Mouse (Mus musculus): ENCODE results near the gene Muc13.

The Muc13 gene

GRCm38 (mm10) chr16:33769848-33770247 is 24.0 kb upstream of the Muc13 start:
- ATAC-seq (ENCODE audit: low TSS enrichment): peak; percentile 46; the same call in 1 of the 2 replicates

- no peak for ATAC-seq (ENCODE audit: low TSS enrichment)
Measured at GRCm38 (mm10) chr16:33770778-33771454, 22.9 kb upstream of the Muc13 start.

GRCm38 (mm10) chr16:33772809-33773208 is 21.0 kb upstream of the Muc13 start:
- ATAC-seq (ENCODE audit: low TSS enrichment): no peak

- no peak for ATAC-seq (ENCODE audit: low TSS enrichment)
Measured at GRCm38 (mm10) chr16:33774972-33775371, 18.9 kb upstream of the Muc13 start.

- no peak for ATAC-seq (ENCODE audit: low TSS enrichment)
Measured at GRCm38 (mm10) chr16:33775733-33776335, 18.0 kb upstream of the Muc13 start.

GRCm38 (mm10) chr16:33776766-33777529 is 16.9 kb upstream of the Muc13 start:
- no peak for ATAC-seq (ENCODE audit: low TSS enrichment)

GRCm38 (mm10) chr16:33777607-33778006 is 16.2 kb upstream of the Muc13 start:
- no peak for ATAC-seq (ENCODE audit: low TSS enrichment)

- ATAC-seq (ENCODE audit: low TSS enrichment): no peak
Measured at GRCm38 (mm10) chr16:33781789-33782728, 11.8 kb upstream of the Muc13 start.

GRCm38 (mm10) chr16:33782729-33783091 is 11.1 kb upstream of the Muc13 start:
- no peak for ATAC-seq (ENCODE audit: low TSS enrichment)

- no peak for ATAC-seq (ENCODE audit: low TSS enrichment)
Measured at GRCm38 (mm10) chr16:33784547-33784946, 9.3 kb upstream of the Muc13 start.

- ATAC-seq (ENCODE audit: low TSS enrichment): no peak
Measured at GRCm38 (mm10) chr16:33785092-33785704, 8.6 kb upstream of the Muc13 start.

- no peak for ATAC-seq (ENCODE audit: low TSS enrichment)
Measured at GRCm38 (mm10) chr16:33786657-33787390, 7.0 kb upstream of the Muc13 start.

- ATAC-seq (ENCODE audit: low TSS enrichment): no peak
Measured at GRCm38 (mm10) chr16:33795106-33795505, 1.3 kb downstream of the Muc13 start.

GRCm38 (mm10) chr16:33795887-33796286 is 2.0 kb downstream of the Muc13 start:
- ATAC-seq (ENCODE audit: low TSS enrichment): no peak

- no peak for ATAC-seq (ENCODE audit: low TSS enrichment)
Measured at GRCm38 (mm10) chr16:33796756-33797155, 2.9 kb downstream of the Muc13 start.

GRCm38 (mm10) chr16:33797860-33798259 is 4.0 kb downstream of the Muc13 start:
- ATAC-seq (ENCODE audit: low TSS enrichment): peak; percentile 50; the same call in 1 of the 2 replicates

GRCm38 (mm10) chr16:33810002-33810401 is 16.2 kb downstream of the Muc13 start:
- no peak for ATAC-seq (ENCODE audit: low TSS enrichment)

GRCm38 (mm10) chr16:33818413-33819165 is 24.8 kb downstream of the Muc13 start:
- ATAC-seq (ENCODE audit: low TSS enrichment): no peak

GRCm38 (mm10) chr16:33820269-33821178 is 26.7 kb downstream of the Muc13 start:
- ATAC-seq (ENCODE audit: low TSS enrichment): peak; percentile 93

All from frontal cortex, adult (tissue).